Mouse (Mus musculus) kidney, adult 8-10 months (tissue): ENCODE measurements around the gene 1700012A03Rik.

ENCODE experiments used
- DNase-seq, 2 experiments: peaks; one replicate each; pipeline ENCODE4 v3.0.0; 2022

Gene 1700012A03Rik

GRCm38 (mm10) chr6:32105547-32106275 is 55.7 kb downstream of the 1700012A03Rik start:
- DNase-seq = no peak
